Mouse (Mus musculus) neural tube, embryonic 15.5 days (tissue): Measurements from ENCODE around the gene Scfd1. TPM values are rescaled to one million over a fixed set of nuclear protein-coding genes. Genes with fewer than 3 reads are reported as not detected.
A peak's percentile ranks its signal among the peaks of the same experiment; 100 is the strongest.

Experiments used
- ATAC-seq: fragments of 200-750 bp; cut with Nextera tagmentation; 2 replicates; pipeline ENCODE4 v1.8.0; 2017; ENCODE audit warnings: mild to moderate bottlenecking, moderate TSS enrichment, moderate library complexity; ENCODE audit not compliant: low FRiP score
- H3K27ac ChIP-seq: fragments of 300-500 bp; sonication (generic); replicated peaks from 2 replicates; pipeline ENCODE4 v1.5.1; 2015; ENCODE audit warnings: mild to moderate bottlenecking, inconsistent platforms
- H3K27me3 ChIP-seq: fragments of 300-500 bp; sonication (generic); replicated peaks from 2 replicates; pipeline ENCODE4 v1.6.1; 2015; ENCODE audit warnings: inconsistent platforms
- H3K36me3 ChIP-seq: fragments of 300-500 bp; sonication (generic); 2 replicates; pipeline ENCODE4 v1.6.1; 2015; ENCODE audit warnings: inconsistent platforms
- H3K4me1 ChIP-seq: fragments of 300-500 bp; sonication (generic); 2 replicates; pipeline ENCODE4 v1.6.1; 2015; ENCODE audit warnings: inconsistent platforms
- H3K4me2 ChIP-seq: fragments of 300-500 bp; sonication (generic); 2 replicates; pipeline ENCODE4 v1.6.1; 2015; ENCODE audit warnings: inconsistent platforms, mild to moderate bottlenecking, moderate library complexity
- H3K4me3 ChIP-seq: fragments of 300-500 bp; sonication (generic); replicated peaks from 2 replicates; pipeline ENCODE4 v1.5.1; 2015; ENCODE audit warnings: mild to moderate bottlenecking, inconsistent platforms
- H3K9ac ChIP-seq: fragments of 300-500 bp; sonication (generic); replicated peaks from 2 replicates; pipeline ENCODE4 v1.6.1; 2015; ENCODE audit warnings: mild to moderate bottlenecking, inconsistent platforms
- H3K9me3 ChIP-seq: fragments of 300-500 bp; sonication (generic); replicated peaks from 2 replicates; pipeline ENCODE4 v1.6.1; 2016; ENCODE audit warnings: inconsistent platforms
- WGBS: fragments of 180-500 bp; shearing (Covaris S2); methylation state at CpG from one replicate; pipeline ENCODE4 v1.1.7; 2015; ENCODE audit warnings: mixed read lengths; 5-methylcytosine and 5-hydroxymethylcytosine counted together
- polyA plus RNA-seq: library from polyadenylated mRNA; unstranded; fragments of >200 nt; fragmentation: Nextera tagmentation; extraction: Ambion mirVana; gene quantifications from 2 replicates; pipeline ENCODE4 v1.2.1, GENCODE M21; 2015

Scfd1 gene
- polyA plus RNA-seq, result 75.1 and 76.0 TPM in 2 replicates

DNA sequence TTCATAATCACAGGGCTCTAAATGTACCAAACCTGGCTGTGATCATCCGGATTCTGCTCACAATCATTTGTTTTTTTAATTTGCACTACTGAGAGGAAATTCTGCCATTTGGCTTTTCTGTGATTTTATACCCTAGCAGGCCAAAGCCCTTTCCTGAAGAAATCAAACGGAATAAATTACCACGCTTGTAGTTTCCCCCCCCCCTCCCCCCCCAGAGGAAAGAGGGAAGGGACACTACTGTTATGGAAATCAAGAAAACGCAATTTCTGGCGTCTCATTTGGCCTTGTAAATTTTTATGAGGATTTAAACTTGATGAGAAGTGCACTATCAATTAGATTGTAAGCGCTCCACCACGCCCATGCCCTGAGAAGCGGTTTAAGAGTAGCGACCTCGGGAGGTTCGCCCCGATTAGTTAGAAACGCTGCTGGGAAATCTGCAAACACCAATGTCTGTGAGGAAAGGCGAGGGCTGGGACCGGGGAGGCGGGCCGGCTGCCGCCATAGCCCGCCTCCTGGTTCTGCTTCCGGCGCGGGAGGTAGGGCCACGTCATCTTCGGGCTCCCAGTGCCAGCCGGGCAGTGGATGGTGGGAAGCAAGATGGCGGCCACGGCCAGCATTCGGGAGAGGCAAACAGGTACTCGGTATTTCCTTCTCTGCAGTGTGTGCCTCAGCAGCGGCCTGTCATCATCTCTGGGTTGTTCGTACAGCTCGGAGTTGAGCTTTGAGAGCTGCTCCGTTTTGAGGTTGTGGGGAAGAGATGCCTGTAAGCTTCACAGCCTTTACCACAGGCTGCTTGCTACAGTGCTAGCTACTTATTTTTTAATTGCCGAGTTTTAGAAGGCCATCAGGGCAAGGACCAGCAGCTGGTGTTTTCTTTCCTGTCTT is at the start of gene Scfd1:
Gene Scfd1 (plus strand): TSS at position 508 of the 885 bp plus-strand sequence.
- Histone ChIP-seq H3K4me2 (peak within 1 kb of the TSS; percentile 65), H3K27me3 (no peaks in the 10 kb centered on the region), H3K9me3 (no peaks in the 10 kb centered on the region), H3K9ac (peak within 1 kb of the TSS; percentile 89), H3K4me3 (peak within 1 kb of the TSS; percentile 83), H3K27ac (peak within 1 kb of the TSS; percentile 89), H3K4me1 (peaks cover 8% of the 10 kb centered on the region; the same call in 1 of the 2 replicates), H3K36me3 (peaks cover 18% of the 10 kb centered on the region)
- under 1% methylated on average over 34 of the region's 34 CpGs for WGBS
- ATAC-seq, result peak; percentile 100

DNA sequence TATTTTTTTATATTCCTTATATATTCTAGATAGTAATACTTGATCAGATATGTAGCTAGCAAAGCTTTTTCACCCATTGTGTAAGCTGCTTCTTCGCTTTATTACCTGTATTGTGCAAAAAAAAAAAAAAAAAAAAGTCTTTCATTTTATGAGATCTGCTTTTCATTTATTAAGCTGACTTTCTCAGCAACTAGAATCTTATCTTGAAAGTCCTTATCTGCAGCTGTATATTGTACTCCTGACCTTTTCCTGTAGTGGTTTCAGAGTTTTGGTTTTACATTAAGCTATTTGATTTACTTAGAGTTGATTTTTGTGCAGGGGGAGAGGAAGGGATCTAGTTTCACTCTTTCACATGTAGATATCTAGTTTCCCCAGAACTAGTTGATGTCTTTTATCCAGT is 40.3 kb upstream of the Scfd1 start:
- H3K27ac ChIP-seq, result no peak overlapping the region
- no peak overlapping the region for H3K4me2 ChIP-seq
- H3K4me3 ChIP-seq, result no peak overlapping the region
- no peaks in the 10 kb centered on the region for H3K9me3 ChIP-seq
- no peaks in the 10 kb centered on the region for H3K27me3 ChIP-seq
- H3K4me1 ChIP-seq, result no peaks in the 10 kb centered on the region
- ATAC-seq, result no peak
- WGBS, result 92% methylated on average over 1 of the region's 1 CpGs
- no peaks in the 10 kb centered on the region for H3K36me3 ChIP-seq
- H3K9ac ChIP-seq, result no peak overlapping the region

DNA sequence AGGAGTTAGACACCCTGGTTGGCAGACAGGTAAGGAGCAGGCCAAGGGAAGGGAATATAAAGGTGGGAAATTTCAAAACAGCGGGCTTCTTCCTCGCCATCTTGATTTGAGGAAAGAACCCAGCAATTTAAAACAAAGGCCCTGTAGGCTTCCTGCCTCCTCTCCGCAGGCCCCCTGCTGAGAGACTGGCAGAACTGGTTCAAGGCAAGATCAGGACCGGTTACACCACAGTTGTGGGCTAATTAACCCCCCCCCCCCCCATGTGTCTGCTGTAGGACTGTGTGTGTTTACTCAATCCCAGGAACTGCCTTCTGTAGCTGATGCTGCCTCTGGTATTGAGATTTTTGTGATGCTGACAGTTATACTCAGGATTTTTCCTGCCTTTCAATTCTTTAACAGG is 31.2 kb upstream of the Scfd1 start:
- Histone ChIP-seq H3K27ac (no peak overlapping the region), H3K4me1 (peaks cover 27% of the 10 kb centered on the region), H3K9me3 (no peaks in the 10 kb centered on the region), H3K4me2 (no peak overlapping the region), H3K36me3 (no peaks in the 10 kb centered on the region), H3K4me3 (no peak overlapping the region), H3K9ac (no peak overlapping the region), H3K27me3 (no peaks in the 10 kb centered on the region)
- no peak for ATAC-seq
- 33% methylated on average over 4 of the region's 4 CpGs for WGBS

DNA sequence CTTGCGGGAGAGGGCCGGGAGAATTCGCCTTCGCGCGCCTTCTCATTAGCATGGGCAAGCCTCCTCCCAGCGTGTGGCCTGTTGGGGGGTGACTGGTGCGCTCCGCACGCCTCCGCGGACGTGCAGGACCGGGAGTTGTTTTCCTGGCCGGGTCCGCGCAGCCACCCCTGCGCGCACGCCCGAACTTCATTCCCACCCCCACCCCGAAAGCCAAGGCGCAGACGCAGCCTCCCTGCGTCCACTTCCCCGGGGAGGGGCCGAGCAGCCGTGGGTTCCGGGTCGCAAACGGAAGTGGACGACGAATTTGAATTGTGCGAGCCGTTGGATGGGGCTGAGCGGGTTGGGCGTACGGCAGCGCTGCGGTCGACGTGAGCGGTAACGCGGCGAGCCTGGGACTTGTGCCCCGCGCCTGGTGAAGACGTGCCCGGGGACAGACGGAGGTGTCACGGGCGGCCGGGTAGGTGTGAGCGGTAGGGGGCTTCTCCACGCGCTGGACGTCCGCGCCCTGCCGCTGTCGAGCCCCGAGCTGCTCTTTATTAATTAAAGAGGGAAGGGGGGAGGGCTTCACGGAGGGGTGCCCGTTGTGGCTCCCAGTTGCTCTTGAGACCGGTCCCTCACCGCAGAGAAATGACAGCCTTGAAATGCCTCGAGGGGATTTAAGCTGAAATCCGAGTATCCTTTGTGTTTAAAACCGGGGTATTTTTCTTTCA is 29.2 kb upstream of the Scfd1 start, which contains the start of gene G2e3:
Gene G2e3 (plus strand): TSS at position 74 of the 710 bp plus-strand sequence.
- 0 out of 2 replicates have a peak, but pooled peaks cover 9% of the 10 kb centered on the region for H3K36me3 ChIP-seq
- under 1% methylated on average over 70 of the region's 70 CpGs for WGBS
- no peaks in the 10 kb centered on the region for H3K9me3 ChIP-seq
- H3K27me3 ChIP-seq, result no peaks in the 10 kb centered on the region
- peak within 1 kb of the TSS; percentile 72 for H3K4me2 ChIP-seq
- H3K27ac ChIP-seq, result peak within 1 kb of the TSS; percentile 88
- peaks cover 27% of the 10 kb centered on the region for H3K4me1 ChIP-seq
- peak within 1 kb of the TSS; percentile 89 for H3K4me3 ChIP-seq
- peak; percentile 97 for ATAC-seq
- peak within 1 kb of the TSS; percentile 85 for H3K9ac ChIP-seq

DNA sequence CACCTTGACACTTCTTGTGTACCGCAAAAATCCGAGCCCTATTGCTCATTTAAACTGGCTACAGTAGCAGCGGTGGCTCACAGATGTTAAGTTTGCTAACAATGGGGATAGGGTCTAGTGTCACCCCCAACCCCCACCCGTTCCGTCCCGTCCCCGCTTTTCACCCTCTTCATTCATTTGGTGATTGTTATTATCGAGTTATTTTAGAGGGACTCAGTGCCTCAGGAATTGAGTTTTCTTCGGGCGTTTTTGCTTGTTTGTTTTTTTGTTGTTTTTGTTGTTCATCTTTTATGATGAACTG is 28.7 kb upstream of the Scfd1 start:
- Histone ChIP-seq H3K27me3 (no peaks in the 10 kb centered on the region), H3K4me3 (peak overlapping the region; percentile 89), H3K4me1 (peaks cover 27% of the 10 kb centered on the region), H3K9me3 (no peaks in the 10 kb centered on the region), H3K27ac (peak overlapping the region; percentile 88), H3K9ac (peak overlapping the region; percentile 85), H3K4me2 (peak overlapping the region; percentile 72), H3K36me3 (peaks cover 13% of the 10 kb centered on the region; the same call in 1 of the 2 replicates)
- WGBS, result under 1% methylated on average over 10 of the region's 10 CpGs
- ATAC-seq, result peak; percentile 66

DNA sequence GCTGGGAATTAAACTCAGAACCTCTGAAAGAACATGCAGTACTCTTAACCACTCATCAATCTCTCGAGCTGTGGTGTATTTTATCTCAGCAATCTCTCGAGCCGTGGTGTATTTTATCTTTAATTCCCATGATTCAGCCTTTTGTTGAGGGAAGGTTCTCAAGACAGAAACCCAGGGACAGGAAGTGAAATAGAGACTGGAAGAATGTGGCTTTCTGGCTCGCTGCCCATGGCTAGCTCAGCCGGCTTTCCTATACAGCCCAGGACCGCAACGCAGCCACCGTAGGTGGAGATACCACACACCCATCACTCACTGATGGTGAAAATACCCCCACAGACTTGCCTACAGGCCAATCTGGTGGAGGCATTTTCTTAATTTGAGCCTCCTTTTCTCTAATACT is 22.0 kb upstream of the Scfd1 start:
- no peak for ATAC-seq
- Histone ChIP-seq H3K27ac (no peak overlapping the region), H3K36me3 (peaks cover 57% of the 10 kb centered on the region), H3K4me2 (no peak overlapping the region), H3K27me3 (no peaks in the 10 kb centered on the region), H3K4me1 (peaks cover 7% of the 10 kb centered on the region), H3K4me3 (no peak overlapping the region), H3K9me3 (no peaks in the 10 kb centered on the region), H3K9ac (no peak overlapping the region)
- 87% methylated on average over 8 of the region's 8 CpGs for WGBS

DNA sequence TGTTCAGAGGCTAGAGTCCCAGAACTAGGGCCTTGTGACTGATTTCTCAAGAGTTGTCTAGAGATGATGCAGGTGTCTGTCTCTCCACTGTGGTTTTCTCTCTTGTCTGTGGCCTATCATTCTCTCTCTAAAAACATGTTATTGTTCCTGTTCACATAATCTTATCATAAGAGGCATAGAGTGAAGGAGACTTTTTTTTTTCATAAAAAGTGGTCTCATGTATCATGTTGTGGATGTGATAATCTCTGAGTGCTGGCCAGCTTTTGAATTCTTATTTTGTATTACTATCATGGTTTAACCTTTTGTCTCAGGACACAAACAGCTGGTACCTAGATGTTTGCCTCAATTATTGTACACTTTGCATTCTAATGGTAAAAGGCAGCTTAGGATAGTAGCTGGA is 16.0 kb upstream of the Scfd1 start:
- H3K36me3 ChIP-seq, result peaks cover 56% of the 10 kb centered on the region
- H3K4me3 ChIP-seq, result no peak overlapping the region
- H3K27ac ChIP-seq, result no peak overlapping the region
- H3K9me3 ChIP-seq, result no peaks in the 10 kb centered on the region
- ATAC-seq, result no peak
- no peak overlapping the region for H3K9ac ChIP-seq
- no peaks in the 10 kb centered on the region for H3K27me3 ChIP-seq
- no peaks in the 10 kb centered on the region for H3K4me1 ChIP-seq
- no peak overlapping the region for H3K4me2 ChIP-seq

DNA sequence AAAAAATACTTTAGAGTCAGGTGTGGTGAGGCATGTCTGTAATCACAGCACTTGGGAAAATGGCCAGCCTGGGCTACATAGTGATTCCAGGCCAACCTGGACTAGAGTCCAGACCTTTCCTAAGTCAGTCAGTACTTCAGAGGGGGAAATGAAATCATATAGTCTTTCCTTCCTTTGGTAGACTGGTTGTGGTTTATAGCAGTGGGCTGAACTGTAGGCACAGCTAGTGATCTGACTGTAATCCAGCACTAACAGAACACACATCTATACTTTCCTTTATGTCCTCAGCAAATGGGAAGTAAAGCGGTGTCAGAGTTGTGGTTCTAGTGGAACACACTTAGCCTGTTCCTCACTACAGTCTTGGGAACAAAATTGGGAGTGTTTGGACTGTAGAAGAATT is 14.4 kb upstream of the Scfd1 start:
- H3K27me3 ChIP-seq, result no peaks in the 10 kb centered on the region
- no peak overlapping the region for H3K27ac ChIP-seq
- H3K9me3 ChIP-seq, result no peaks in the 10 kb centered on the region
- no peak overlapping the region for H3K4me3 ChIP-seq
- 98% methylated on average over 1 of the region's 1 CpGs for WGBS
- peaks cover 51% of the 10 kb centered on the region for H3K36me3 ChIP-seq
- ATAC-seq, result no peak
- no peak overlapping the region for H3K4me2 ChIP-seq
- no peak overlapping the region for H3K9ac ChIP-seq
- H3K4me1 ChIP-seq, result no peaks in the 10 kb centered on the region

DNA sequence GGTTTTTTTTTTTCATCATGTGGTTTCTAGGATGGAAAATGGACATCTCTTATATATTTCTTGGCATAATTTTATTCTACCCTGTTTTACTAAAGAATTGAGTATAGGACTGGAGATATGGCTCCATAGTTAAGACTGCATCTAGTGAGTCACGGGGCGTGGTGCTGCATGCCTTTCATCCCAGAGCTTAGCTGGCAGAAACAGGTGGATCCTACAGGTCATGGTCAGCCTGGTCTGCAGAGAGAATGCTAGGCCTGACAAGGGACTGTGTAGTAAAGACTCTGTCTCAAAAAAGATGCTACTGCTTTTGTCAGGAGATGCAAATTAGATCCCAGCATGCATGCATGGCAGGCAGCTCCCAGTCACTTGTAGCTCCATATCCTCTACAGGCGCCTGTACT is 8.8 kb upstream of the Scfd1 start:
- no peak overlapping the region for H3K4me3 ChIP-seq
- no peak overlapping the region for H3K9ac ChIP-seq
- no peaks in the 10 kb centered on the region for H3K9me3 ChIP-seq
- H3K27me3 ChIP-seq, result no peaks in the 10 kb centered on the region
- ATAC-seq, result no peak
- H3K4me2 ChIP-seq, result no peak overlapping the region
- 100% methylated on average over 3 of the region's 3 CpGs for WGBS
- no peaks in the 10 kb centered on the region for H3K4me1 ChIP-seq
- H3K27ac ChIP-seq, result no peak overlapping the region
- peaks cover 38% of the 10 kb centered on the region for H3K36me3 ChIP-seq

DNA sequence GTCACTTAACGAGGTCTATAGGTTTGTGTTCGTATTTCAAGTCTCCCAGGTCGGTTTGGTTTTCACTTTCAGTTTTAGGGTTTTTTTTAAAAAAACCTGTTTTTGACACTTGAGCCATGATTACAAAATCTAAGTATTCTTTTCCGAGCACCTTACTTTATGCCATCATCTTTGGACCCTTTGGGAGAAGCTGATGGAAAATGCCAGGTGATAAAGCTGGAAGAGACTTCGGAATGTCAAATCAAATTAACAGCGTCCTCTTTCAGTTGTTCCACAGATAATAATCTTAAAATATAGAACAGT is 529 bp downstream of the Scfd1 start:
- peaks cover 18% of the 10 kb centered on the region for H3K36me3 ChIP-seq
- no peaks in the 10 kb centered on the region for H3K27me3 ChIP-seq
- peak overlapping the region; percentile 83 for H3K4me3 ChIP-seq
- peaks cover 8% of the 10 kb centered on the region; the same call in 1 of the 2 replicates for H3K4me1 ChIP-seq
- no peaks in the 10 kb centered on the region for H3K9me3 ChIP-seq
- WGBS, result 23% methylated on average over 6 of the region's 6 CpGs
- peak overlapping the region; percentile 65 for H3K4me2 ChIP-seq
- H3K9ac ChIP-seq, result peak overlapping the region; percentile 89
- H3K27ac ChIP-seq, result peak overlapping the region; percentile 89
- ATAC-seq, result no peak

DNA sequence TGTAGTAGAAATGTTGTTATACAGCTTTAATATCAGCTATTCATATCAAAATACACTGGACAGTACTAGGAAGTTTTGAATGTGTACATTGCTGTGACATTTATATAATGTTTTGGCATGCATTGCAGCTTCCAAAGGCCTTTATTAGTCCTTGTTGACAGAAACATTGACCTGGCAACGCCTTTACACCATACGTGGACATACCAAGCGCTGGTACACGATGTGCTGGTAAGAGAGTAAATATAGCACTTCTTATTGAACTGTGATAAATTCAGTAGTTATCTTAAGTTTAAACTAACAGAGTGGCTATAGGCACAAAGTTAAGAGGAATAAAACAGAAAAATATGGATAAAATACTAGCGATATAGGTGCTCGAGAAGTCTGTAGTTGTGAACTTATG is 22.6 kb downstream of the Scfd1 start:
- H3K36me3 ChIP-seq, result peaks cover 49% of the 10 kb centered on the region
- WGBS, result 97% methylated on average over 6 of the region's 6 CpGs
- no peaks in the 10 kb centered on the region for H3K27me3 ChIP-seq

More for the DNA sequence above, 22.6 kb downstream of the Scfd1 start:
- Histone ChIP-seq H3K4me3 (no peak overlapping the region), H3K27ac (no peak overlapping the region), H3K9me3 (no peaks in the 10 kb centered on the region), H3K9ac (no peak overlapping the region), H3K4me2 (no peak overlapping the region), H3K4me1 (no peaks in the 10 kb centered on the region)
- no peak for ATAC-seq
